15 mouse cellular contexts compared by ENCODE assay signal in the genomic region with DNA sequence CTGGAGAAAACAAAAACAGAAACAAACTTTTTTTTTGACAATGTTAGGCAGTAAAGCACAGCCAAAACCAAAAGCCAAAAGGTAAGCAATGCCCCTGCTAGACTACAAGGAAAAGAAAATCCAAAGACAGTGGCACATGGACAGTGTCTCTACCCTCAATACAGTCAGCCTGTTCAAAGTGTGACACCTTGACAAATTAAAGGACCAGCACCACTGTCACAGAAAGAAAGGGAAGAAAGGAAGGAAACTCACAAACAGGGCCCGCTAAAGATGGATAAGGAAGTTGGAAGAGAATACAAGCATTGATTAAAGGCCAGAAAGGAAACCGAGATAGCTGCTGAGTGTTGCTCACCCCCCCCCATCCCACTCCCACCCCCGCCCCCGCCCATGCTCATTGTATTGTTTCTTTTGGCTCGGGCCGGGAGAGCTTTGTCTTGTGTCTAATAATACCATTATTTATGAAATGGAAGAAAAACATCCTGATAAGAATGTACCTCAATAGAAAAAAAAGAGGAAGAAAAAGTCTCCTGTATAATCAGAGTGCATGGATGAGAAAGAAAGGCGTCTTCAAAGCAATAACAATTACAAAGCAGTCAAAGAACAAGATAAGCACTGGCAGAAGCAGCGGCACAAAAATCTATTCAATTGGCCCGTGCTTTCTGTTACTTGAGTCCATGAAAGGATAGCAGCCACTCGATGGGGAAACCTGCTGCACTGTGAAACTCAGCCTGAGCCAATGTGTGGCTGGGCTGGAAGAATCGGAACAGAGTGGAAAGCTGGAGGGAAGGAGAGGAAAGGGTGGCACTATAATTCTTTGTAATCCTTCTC.
DNase-seq lines count a peak whose midpoint lies in the region; ATAC-seq and TF ChIP-seq lines count a peak whose summit lies in the region.
"Had no signal": no experiment of that assay in that cellular context is flagged by ENCODE, and none has a peak within 500 bp of the region (broad histone marks: within the 10 kb centered on the region; RNA-seq: fewer than 3 reads in every experiment).

No protein-coding gene starts in this region.

- H3K27me3 ChIP-seq in forebrain, embryonic 13.5 days = no peaks in the 10 kb centered on the region
- no peaks in the 10 kb centered on the region for H3K27me3 ChIP-seq in forebrain, embryonic 12.5 days
- no peaks in the 10 kb centered on the region for H3K27me3 ChIP-seq in hindbrain, embryonic 12.5 days
- H3K27me3 ChIP-seq in hindbrain, embryonic 11.5 days (ENCODE audit: control insufficient read depth, insufficient read depth, low read length) = no peaks in the 10 kb centered on the region
- H3K27me3 ChIP-seq in neural tube, embryonic 13.5 days = no peaks in the 10 kb centered on the region
- no peaks in the 10 kb centered on the region for H3K27me3 ChIP-seq in neural tube, embryonic 15.5 days (replicated peaks)
- H3K27me3 ChIP-seq in midbrain, postnatal 0 days (ENCODE audit: insufficient read depth, low read length) = no peaks in the 10 kb centered on the region
- H3K27me3 ChIP-seq: limb, embryonic 12.5 days had no signal

- H3K4me2 ChIP-seq in forebrain, embryonic 13.5 days = 0 out of 2 replicates have a peak overlapping the region, but pooled peaks have one; percentile 21
- H3K4me2 ChIP-seq in forebrain, embryonic 12.5 days = no peak overlapping the region
- peak overlapping the region; percentile 20 for H3K4me2 ChIP-seq in hindbrain, embryonic 12.5 days (replicated peaks)
- no peak overlapping the region for H3K4me2 ChIP-seq in hindbrain, embryonic 11.5 days (replicated peaks; ENCODE audit: low read depth, low read length)
- H3K4me2 ChIP-seq in neural tube, embryonic 13.5 days = no peak overlapping the region
- no peak overlapping the region for H3K4me2 ChIP-seq in neural tube, embryonic 15.5 days
- H3K4me2 ChIP-seq in midbrain, postnatal 0 days (ENCODE audit: low read depth, low read length, poor library complexity, severe bottlenecking) = no peak overlapping the region
- H3K4me2 ChIP-seq: limb, embryonic 12.5 days had no signal

- no peak overlapping the region for H3K9ac ChIP-seq in forebrain, embryonic 13.5 days
- no peak overlapping the region for H3K9ac ChIP-seq in forebrain, embryonic 12.5 days
- no peak overlapping the region for H3K9ac ChIP-seq in hindbrain, embryonic 12.5 days
- H3K9ac ChIP-seq in hindbrain, embryonic 11.5 days (ENCODE audit: low read depth, low read length) = no peak overlapping the region
- no peak overlapping the region for H3K9ac ChIP-seq in neural tube, embryonic 13.5 days
- no peak overlapping the region for H3K9ac ChIP-seq in neural tube, embryonic 15.5 days (replicated peaks)
- no peak overlapping the region for H3K9ac ChIP-seq in midbrain, postnatal 0 days (replicated peaks; ENCODE audit: low read length, poor library complexity, severe bottlenecking)
- H3K9ac ChIP-seq: limb, embryonic 12.5 days; liver, postnatal 0 days had no signal

- H3K9me3 ChIP-seq in forebrain, embryonic 13.5 days (replicated peaks) = no peaks in the 10 kb centered on the region
- H3K9me3 ChIP-seq in forebrain, embryonic 12.5 days = no peaks in the 10 kb centered on the region
- H3K9me3 ChIP-seq in hindbrain, embryonic 12.5 days (replicated peaks) = no peaks in the 10 kb centered on the region
- no peaks in the 10 kb centered on the region for H3K9me3 ChIP-seq in hindbrain, embryonic 11.5 days (ENCODE audit: control insufficient read depth, low read length)
- no peaks in the 10 kb centered on the region for H3K9me3 ChIP-seq in neural tube, embryonic 13.5 days
- H3K9me3 ChIP-seq in neural tube, embryonic 15.5 days (replicated peaks) = no peaks in the 10 kb centered on the region
- no peaks in the 10 kb centered on the region for H3K9me3 ChIP-seq in midbrain, postnatal 0 days (ENCODE audit: low read length)
- H3K9me3 ChIP-seq: limb, embryonic 12.5 days had no signal

- 17% methylated on average over 11 of the region's 11 CpGs for WGBS in forebrain, embryonic 13.5 days
- 24% methylated on average over 11 of the region's 11 CpGs for WGBS in forebrain, embryonic 12.5 days
- WGBS in hindbrain, embryonic 12.5 days = 31% methylated on average over 11 of the region's 11 CpGs
- whole genome bisulfite sequencing in hindbrain, embryonic 11.5 days = 45% methylated on average over 11 of the region's 11 CpGs
- 35% methylated on average over 11 of the region's 11 CpGs for WGBS in neural tube, embryonic 13.5 days
- 31% methylated on average over 11 of the region's 11 CpGs for WGBS in neural tube, embryonic 15.5 days
- 23% methylated on average over 11 of the region's 11 CpGs for whole genome bisulfite sequencing in midbrain, postnatal 0 days

- DNase-seq in hindbrain, embryonic 11.5 days (ENCODE audit: low spot score) = no peak
- DNase-seq in midbrain, postnatal 0 days (ENCODE audit: low spot score) = peak; percentile 26
- no peak for DNase-seq in thymus, adult 18-20 months
- DNase-seq: cerebellum, adult 8-10 months; embryo, embryonic 11 days; kidney, postnatal 25 days; layer of hippocampus, postnatal 36 days; liver, postnatal 0 days had no signal

- no peak for TF ChIP-seq CTCF in midbrain, postnatal 0 days (IDR thresholded peaks at IDR 0.05)

- H3K27ac ChIP-seq in forebrain, embryonic 13.5 days = no peak overlapping the region
- H3K27ac ChIP-seq in forebrain, embryonic 12.5 days = no peak overlapping the region
- no peak overlapping the region for H3K27ac ChIP-seq in hindbrain, embryonic 12.5 days
- no peak overlapping the region for H3K27ac ChIP-seq in hindbrain, embryonic 11.5 days (ENCODE audit: low read depth, low read length)
- H3K27ac ChIP-seq in neural tube, embryonic 13.5 days (replicated peaks) = 0 out of 2 replicates have a peak overlapping the region, but pooled peaks have one; percentile 33
- H3K27ac ChIP-seq in neural tube, embryonic 15.5 days (replicated peaks) = no peak overlapping the region
- no peak overlapping the region for H3K27ac ChIP-seq in midbrain, postnatal 0 days (ENCODE audit: low read depth, low read length)
- H3K27ac ChIP-seq: limb, embryonic 12.5 days had no signal

- ATAC-seq in forebrain, embryonic 13.5 days = 0 out of 2 replicates have a peak, but pooled peaks have one; percentile 41
- ATAC-seq in forebrain, embryonic 12.5 days (ENCODE audit: low FRiP score) = no peak
- ATAC-seq in hindbrain, embryonic 12.5 days (ENCODE audit: low FRiP score) = no peak
- no peak for ATAC-seq in hindbrain, embryonic 11.5 days (ENCODE audit: low FRiP score)
- ATAC-seq in neural tube, embryonic 13.5 days (ENCODE audit: low read depth) = no peak
- no peak for ATAC-seq in neural tube, embryonic 15.5 days (ENCODE audit: low FRiP score)
- ATAC-seq in midbrain, postnatal 0 days (ENCODE audit: low FRiP score) = no peak
- ATAC-seq: liver, postnatal 0 days had no signal

- no peak overlapping the region for H3K4me3 ChIP-seq in forebrain, embryonic 13.5 days
- no peak overlapping the region for H3K4me3 ChIP-seq in forebrain, embryonic 12.5 days (replicated peaks)
- H3K4me3 ChIP-seq in hindbrain, embryonic 12.5 days = no peak overlapping the region
- no peak overlapping the region for H3K4me3 ChIP-seq in hindbrain, embryonic 11.5 days (ENCODE audit: low read depth, low read length)
- H3K4me3 ChIP-seq in neural tube, embryonic 13.5 days = no peak overlapping the region
- H3K4me3 ChIP-seq in neural tube, embryonic 15.5 days (replicated peaks) = no peak overlapping the region
- H3K4me3 ChIP-seq in midbrain, postnatal 0 days (ENCODE audit: low read depth, low read length) = no peak overlapping the region
- H3K4me3 ChIP-seq: limb, embryonic 12.5 days had no signal

- H3K4me1 ChIP-seq in forebrain, embryonic 13.5 days = peaks cover 19% of the 10 kb centered on the region
- H3K4me1 ChIP-seq in forebrain, embryonic 12.5 days = peaks cover 12% of the 10 kb centered on the region
- H3K4me1 ChIP-seq in hindbrain, embryonic 12.5 days = peaks cover 11% of the 10 kb centered on the region; the same call in 1 of the 2 replicates
- no peaks in the 10 kb centered on the region for H3K4me1 ChIP-seq in hindbrain, embryonic 11.5 days (replicated peaks; ENCODE audit: control insufficient read depth, insufficient read depth, low read length)
- H3K4me1 ChIP-seq in neural tube, embryonic 13.5 days (replicated peaks) = peaks cover 18% of the 10 kb centered on the region
- H3K4me1 ChIP-seq in neural tube, embryonic 15.5 days = peaks cover 5% of the 10 kb centered on the region; the same call in 1 of the 2 replicates
- no peaks in the 10 kb centered on the region for H3K4me1 ChIP-seq in midbrain, postnatal 0 days (ENCODE audit: insufficient read depth, low read length)
- H3K4me1 ChIP-seq: limb, embryonic 12.5 days had no signal

- H3K36me3 ChIP-seq in forebrain, embryonic 13.5 days (ENCODE audit: poor library complexity, severe bottlenecking) = no peaks in the 10 kb centered on the region
- no peaks in the 10 kb centered on the region for H3K36me3 ChIP-seq in forebrain, embryonic 12.5 days (replicated peaks)
- H3K36me3 ChIP-seq in hindbrain, embryonic 12.5 days = no peaks in the 10 kb centered on the region
- no peaks in the 10 kb centered on the region for H3K36me3 ChIP-seq in hindbrain, embryonic 11.5 days (ENCODE audit: control insufficient read depth, insufficient read depth, low read length)
- H3K36me3 ChIP-seq in neural tube, embryonic 13.5 days = no peaks in the 10 kb centered on the region
- no peaks in the 10 kb centered on the region for H3K36me3 ChIP-seq in neural tube, embryonic 15.5 days
- H3K36me3 ChIP-seq in midbrain, postnatal 0 days (ENCODE audit: insufficient read depth, low read length) = no peaks in the 10 kb centered on the region
- H3K36me3 ChIP-seq: G1E; limb, embryonic 12.5 days had no signal

Comparison
In these comparisons a context has a peak if more than half of its experiments do, and no peak if none do; other contexts are left out.
1. H3K4me2 ChIP-seq: peak in forebrain, embryonic 13.5 days (single experiment) and hindbrain, embryonic 12.5 days (single experiment); none in forebrain, embryonic 12.5 days (single experiment), hindbrain, embryonic 11.5 days (single experiment), neural tube, embryonic 13.5 days (single experiment), neural tube, embryonic 15.5 days (single experiment) and midbrain, postnatal 0 days (single experiment).